Mouse (Mus musculus) lung, postnatal 0 days (tissue): ENCODE measurements at regions not wholly inside any gene's neighbourhood (a gene's known extent, or its start where the extent isn't known, plus 50 kb on each side); places are given as distances from the start of the nearest gene placed in this dataset.

Experiments used
- CTCF ChIP-seq: IDR thresholded peaks from 2 replicates; pipeline ENCODE4 v1.5.1; 2016; ENCODE audit warnings: antibody characterized with exemption, mild to moderate bottlenecking
- EP300 ChIP-seq: IDR thresholded peaks from 2 replicates; pipeline ENCODE4 v1.6.1; 2016; ENCODE audit warnings: antibody characterized with exemption, mild to moderate bottlenecking, control low read depth

DNA sequence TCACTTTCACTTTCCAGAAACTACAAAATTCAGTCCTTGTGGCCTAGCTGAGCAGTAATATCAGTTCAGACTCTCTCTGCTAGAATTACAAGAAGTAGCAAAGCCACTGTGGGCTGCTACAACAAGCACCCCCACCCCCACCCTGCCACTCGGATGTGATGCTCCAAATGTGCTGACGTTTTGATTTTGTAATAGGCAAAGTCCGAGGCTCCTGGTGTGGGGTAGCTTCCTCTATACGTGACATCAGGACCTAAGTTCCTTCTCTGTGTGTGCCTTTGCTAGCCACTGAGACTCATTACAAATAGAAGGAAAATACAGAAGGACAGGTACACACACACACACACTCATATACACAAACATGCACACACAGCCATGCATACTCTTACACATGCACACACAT lies 76.7 kb downstream of the Plk2 start:
- no peak for TF ChIP-seq EP300
- no peak for TF ChIP-seq CTCF
